Mouse (Mus musculus) brain, embryonic 14.5 days (tissue): ENCODE data around the gene Usp48. TPM values are rescaled to one million over a fixed set of nuclear protein-coding genes. Genes with fewer than 3 reads are reported as not detected.

ENCODE experiments used
- DNase-seq: peaks from one replicate; pipeline ENCODE4 v3.0.0-alpha.2; 2011; ENCODE audit warnings: low read depth
- CTCF ChIP-seq: fragments of 200-500 bp; IDR thresholded peaks from 2 replicates; pipeline ENCODE4 v1.5.1; 2012; ENCODE audit warnings: inconsistent platforms, mild to moderate bottlenecking, moderate library complexity, borderline replicate concordance; ENCODE audit not compliant: insufficient read depth, insufficient read length; ENCODE audit errors: extremely low read depth
- POLR2A ChIP-seq: fragments of 200-500 bp; IDR thresholded peaks from 2 replicates; pipeline ENCODE4 v1.6.1; 2012; ENCODE audit warnings: mild to moderate bottlenecking, inconsistent platforms, borderline replicate concordance; ENCODE audit not compliant: poor library complexity, insufficient read depth, insufficient read length, severe bottlenecking; ENCODE audit errors: extremely low read depth
- polyA plus RNA-seq: library from polyadenylated mRNA; depleted of rRNA; stranded (reverse); fragments of >200 nt; gene quantifications from 2 replicates; pipeline ENCODE4 v1.2.3, GENCODE M21; 2012; rRNA removed

Gene Usp48
- polyA plus RNA-seq, 1 experiment: 134 TPM

GRCm38 (mm10) chr4:137705379-137705778 is 111.8 kb downstream of the Usp48 start:
- TF ChIP-seq POLR2A: no peak
- no peak for TF ChIP-seq CTCF
- DNase-seq: no peak

GRCm38 (mm10) chr4:137706510-137706909 is 113.0 kb downstream of the Usp48 start:
- no peak for TF ChIP-seq POLR2A
- TF ChIP-seq CTCF: no peak
- DNase-seq: no peak

DNA sequence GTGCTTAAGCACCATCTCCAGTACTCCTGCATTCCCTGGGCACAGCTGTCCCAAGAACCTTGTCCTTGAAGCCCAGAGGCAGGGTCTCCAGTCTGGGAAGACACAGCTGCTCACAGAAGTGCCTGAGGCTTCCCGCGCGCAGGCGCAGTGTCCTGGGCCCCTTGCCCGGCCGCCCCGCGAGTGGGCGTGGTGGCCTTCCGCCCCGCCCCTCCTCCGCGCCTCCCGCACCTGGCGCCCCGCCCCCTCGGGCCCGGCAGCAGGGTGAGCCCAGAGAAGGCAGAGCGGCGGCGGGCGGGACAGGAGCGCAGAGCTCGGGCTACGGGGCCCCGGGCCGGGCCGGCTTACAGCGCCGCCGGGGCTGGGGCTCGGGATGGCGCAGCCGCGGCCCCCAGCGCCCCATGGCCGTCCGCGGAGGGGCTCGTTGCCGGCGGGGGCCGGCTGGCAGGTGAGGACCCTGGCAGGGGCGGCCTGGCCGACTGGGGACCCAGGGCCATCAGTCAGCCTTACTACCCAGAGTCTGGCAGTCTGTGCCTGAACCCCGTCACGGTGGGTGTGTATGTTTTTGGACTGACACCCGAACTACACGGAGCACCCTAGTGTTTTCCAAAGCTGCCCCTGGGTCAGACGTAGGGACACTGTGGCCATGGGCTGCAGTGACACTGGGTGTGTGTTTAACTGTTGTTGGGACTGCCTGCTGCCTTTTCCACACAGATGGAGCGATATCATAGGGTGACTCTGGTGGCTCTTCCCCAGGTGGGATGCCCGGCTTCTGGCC is 113.8 kb downstream of the Usp48 start:
- peak; percentile 63; the same call in 1 of the 2 replicates for TF ChIP-seq POLR2A
- TF ChIP-seq CTCF: no peak
- peak; percentile 93 for DNase-seq

Other genes with a start within 250 kb of the Usp48 start
- 402 and 445 TPM in 2 replicates for gene Cdc42, start 236.0 kb upstream of the Usp48 start, polyA plus RNA-seq
- not detected in 2 replicates for gene Cela3a, start 184.0 kb upstream of the Usp48 start, polyA plus RNA-seq
- gene Cela3b, start 163.2 kb upstream of the Usp48 start, polyA plus RNA-seq: 0.10 TPM in 1 of 2 replicates, not detected in the other
- not detected in 2 replicates for gene 1700013G24Rik, start 140.5 kb upstream of the Usp48 start, polyA plus RNA-seq
- 3.9 and 16.9 TPM in 2 replicates for gene Hspg2, start 125.0 kb upstream of the Usp48 start, polyA plus RNA-seq
- gene Ldlrad2, start 19.2 kb upstream of the Usp48 start, polyA plus RNA-seq: not detected in 2 replicates
- 83.0 and 109 TPM in 2 replicates for gene Rap1gap, start 71.0 kb downstream of the Usp48 start, polyA plus RNA-seq
- 8.8 and 14.0 TPM in 2 replicates for gene Alpl, start 202.6 kb downstream of the Usp48 start, polyA plus RNA-seq